Comparison of ENCODE assay signal across 9 mouse cellular contexts in the genomic region with DNA sequence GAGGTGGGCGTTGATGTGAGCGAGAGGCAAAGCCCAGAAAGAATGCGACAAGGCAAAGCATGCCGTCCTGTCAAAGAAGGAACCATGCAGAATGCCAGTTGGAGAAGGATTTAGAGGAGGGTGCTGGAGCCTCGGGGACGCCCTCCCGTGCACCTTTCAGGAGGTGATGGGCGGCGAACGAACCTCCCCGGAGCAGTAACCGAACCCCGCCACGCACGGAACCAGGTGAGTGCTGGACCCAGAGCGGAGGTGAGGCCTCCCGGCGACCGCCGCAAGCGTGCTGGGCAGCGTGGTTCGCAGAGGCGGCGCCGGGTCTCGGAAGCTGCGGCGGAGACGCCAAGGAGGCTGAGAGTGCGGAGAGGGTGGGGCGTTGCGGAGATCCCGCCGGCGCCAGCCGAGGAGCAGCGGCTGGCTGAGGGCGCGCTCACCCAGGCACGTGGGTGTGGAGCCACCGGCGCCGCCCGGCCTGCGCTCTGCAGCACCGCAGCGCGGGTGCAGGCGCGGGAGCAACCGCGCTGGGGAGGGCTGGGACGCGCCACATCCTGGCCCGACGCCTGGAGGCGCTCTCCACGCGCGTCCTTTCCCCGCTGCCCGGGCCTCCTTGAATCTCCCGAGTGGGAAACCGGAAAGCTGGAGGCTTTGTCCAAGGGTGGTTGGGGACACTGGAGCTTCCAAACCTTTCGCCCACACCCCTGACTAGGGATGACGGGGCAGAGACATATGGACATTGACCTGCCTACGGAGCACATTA.
DNase-seq lines count a peak whose midpoint lies in the region; ATAC-seq and TF ChIP-seq lines count a peak whose summit lies in the region.
"Had no signal": no experiment of that assay in that cellular context is flagged by ENCODE, and none has a peak within 500 bp of the region (broad histone marks: within the 10 kb centered on the region; RNA-seq: fewer than 3 reads in every experiment).

No protein-coding gene starts in this region.

- H3K9ac ChIP-seq in heart, embryonic 13.5 days, result peak overlapping the region; percentile 14; the same call in 1 of the 2 replicates
- H3K9ac ChIP-seq in forebrain, postnatal 0 days, result peak overlapping the region; percentile 62

- H3K27ac ChIP-seq in heart, embryonic 13.5 days (replicated peaks), result no peak overlapping the region
- H3K27ac ChIP-seq in forebrain, postnatal 0 days (ENCODE audit: low read depth, low read length), result peak overlapping the region; percentile 46

- ATAC-seq in heart, embryonic 13.5 days (ENCODE audit: extremely low read depth, insufficient number of reproducible peaks, low FRiP score, low TSS enrichment), result no peak
- peak; percentile 73 for ATAC-seq in forebrain, postnatal 0 days
- ATAC-seq: Patski had no signal

- H3K4me3 ChIP-seq in heart, embryonic 13.5 days, result peak overlapping the region; percentile 51
- peak overlapping the region; percentile 47 for H3K4me3 ChIP-seq in forebrain, postnatal 0 days (ENCODE audit: low read depth, low read length)

- WGBS in heart, embryonic 13.5 days, result under 1% methylated on average over 58 of the region's 68 CpGs
- WGBS in forebrain, postnatal 0 days, result under 1% methylated on average over 61 of the region's 68 CpGs

- no peak for DNase-seq in heart, adult 8-10 months (ENCODE audit: low spot score)
- DNase-seq in brain, adult 2 months (ENCODE audit: low read depth, low spot score), result peak; percentile 88
- DNase-seq in forebrain, postnatal 0 days, result peak; percentile 84
- DNase-seq in layer of hippocampus, postnatal 25 days (ENCODE audit: extremely low spot score in 1 of 2, low spot score in 1 of 2), result peak; percentile 40 to 46
- DNase-seq in neural tube, embryonic 10.5 days (ENCODE audit: extremely low spot score, low spot score), result peak; percentile 54
- DNase-seq in spleen, postnatal 4 days (ENCODE audit: low spot score in 2 of 2), result no peak
- DNase-seq in cerebellum, adult 9-10 months, result no peak

- H3K36me3 ChIP-seq in heart, embryonic 13.5 days, result no peaks in the 10 kb centered on the region
- H3K36me3 ChIP-seq in forebrain, postnatal 0 days (ENCODE audit: insufficient read depth), result no peaks in the 10 kb centered on the region

- H3K9me3 ChIP-seq in heart, embryonic 13.5 days, result no peaks in the 10 kb centered on the region
- no peaks in the 10 kb centered on the region for H3K9me3 ChIP-seq in forebrain, postnatal 0 days (ENCODE audit: low read length)

- peaks cover 92% of the 10 kb centered on the region for H3K27me3 ChIP-seq in heart, embryonic 13.5 days (replicated peaks)
- H3K27me3 ChIP-seq in forebrain, postnatal 0 days (ENCODE audit: insufficient read depth, low read length), result peaks cover 36% of the 10 kb centered on the region

- peak overlapping the region; percentile 77 for H3K4me2 ChIP-seq in heart, embryonic 13.5 days
- peak overlapping the region; percentile 79 for H3K4me2 ChIP-seq in forebrain, postnatal 0 days (ENCODE audit: low read depth)

- H3K4me1 ChIP-seq in heart, embryonic 13.5 days, result peaks cover 35% of the 10 kb centered on the region
- 0 out of 2 replicates have a peak, but pooled peaks cover 3% of the 10 kb centered on the region for H3K4me1 ChIP-seq in forebrain, postnatal 0 days (ENCODE audit: insufficient read depth)

- peak; percentile 50 for TF ChIP-seq CTCF in forebrain, postnatal 0 days (IDR thresholded peaks at IDR 0.05; ENCODE audit: low read depth)

Comparison
In these comparisons a context has a peak if more than half of its experiments do, and no peak if none do; other contexts are left out.
1. DNase-seq: peak in brain, adult 2 months (single experiment), forebrain, postnatal 0 days (single experiment), layer of hippocampus, postnatal 25 days (2 of 2) and neural tube, embryonic 10.5 days (single experiment); none in heart, adult 8-10 months (single experiment), spleen, postnatal 4 days (0 of 2) and cerebellum, adult 9-10 months (single experiment).